Mouse (Mus musculus): ENCODE data around the gene Arhgap23. TPM values are rescaled to one million over a fixed set of nuclear protein-coding genes. Genes with fewer than 3 reads are reported as not detected.

Gene Arhgap23
- polyA plus RNA-seq, 2 experiments: 7.3 to 17.5 TPM

- no peak overlapping the region for H3K4me3 ChIP-seq (ENCODE audit: insufficient read depth in 1 of 2, low read depth in 2 of 2, low read length in 2 of 2)
- H3K27ac ChIP-seq: no peak overlapping the region
- TF ChIP-seq CTCF (IDR thresholded peaks at IDR 0.05; ENCODE audit: low read depth): no peak
- TF ChIP-seq EP300 (IDR thresholded peaks at IDR 0.05; ENCODE audit: low read depth): no peak
- no peaks in the 10 kb centered on the region for H3K9me3 ChIP-seq (ENCODE audit: control insufficient read depth, low read length)
- no peaks in the 10 kb centered on the region for H3K36me3 ChIP-seq (replicated peaks; ENCODE audit: control insufficient read depth, insufficient read depth, low read depth)
- ATAC-seq (ENCODE audit: insufficient read depth): no peak
- no peak overlapping the region for H3K9ac ChIP-seq (replicated peaks)
- no peak overlapping the region for H3K4me2 ChIP-seq (ENCODE audit: low read depth)
- WGBS (ENCODE audit: insufficient replicate concordance): 29% methylated on average over 5 of the region's 5 CpGs
- no peak for DNase-seq (ENCODE audit: low read depth in 3 of 3, low spot score in 3 of 3)
- H3K27me3 ChIP-seq (ENCODE audit: control insufficient read depth, insufficient read depth, low read length): peaks cover 46% of the 10 kb centered on the region
- H3K4me1 ChIP-seq (replicated peaks; ENCODE audit: control insufficient read depth in 2 of 2, insufficient read depth in 2 of 2, low read length in 1 of 2): 0 out of 4 replicates have a peak, but pooled peaks cover 0 to 3% of the 10 kb centered on the region in 2 experiments
Observed at GRCm38 (mm10) chr11:97530961-97531360, 115.6 kb downstream of the Arhgap23 start.

- no peak overlapping the region for H3K27ac ChIP-seq
- peak overlapping the region; percentile 66 for H3K4me2 ChIP-seq (ENCODE audit: low read depth)
- peak overlapping the region; percentile 40 to 44 for H3K4me3 ChIP-seq (ENCODE audit: insufficient read depth in 1 of 2, low read depth in 2 of 2, low read length in 2 of 2)
- H3K36me3 ChIP-seq (replicated peaks; ENCODE audit: control insufficient read depth, insufficient read depth, low read depth): no peaks in the 10 kb centered on the region
- H3K9me3 ChIP-seq (ENCODE audit: control insufficient read depth, low read length): no peaks in the 10 kb centered on the region
- H3K27me3 ChIP-seq (ENCODE audit: control insufficient read depth, insufficient read depth, low read length): peaks cover 53% of the 10 kb centered on the region
- TF ChIP-seq CTCF (IDR thresholded peaks at IDR 0.05; ENCODE audit: low read depth) (peak; percentile 89), EP300 (IDR thresholded peaks at IDR 0.05; ENCODE audit: low read depth) (no peak)
- H3K9ac ChIP-seq (replicated peaks): no peak overlapping the region
- 0 out of 4 replicates have a peak, but pooled peaks cover 0 to 3% of the 10 kb centered on the region in 2 experiments for H3K4me1 ChIP-seq (replicated peaks; ENCODE audit: control insufficient read depth in 2 of 2, insufficient read depth in 2 of 2, low read length in 1 of 2)
- DNase-seq (ENCODE audit: low read depth in 3 of 3, low spot score in 3 of 3) (peak; percentile 60 to 69 (median 63)), ATAC-seq (ENCODE audit: insufficient read depth) (peak; percentile 53; the same call in 1 of the 2 replicates)
- WGBS (ENCODE audit: insufficient replicate concordance): 5% methylated on average over 46 of the region's 46 CpGs
Observed at GRCm38 (mm10) chr11:97531381-97532260, 116.3 kb downstream of the Arhgap23 start.

- H3K9me3 ChIP-seq (ENCODE audit: control insufficient read depth, low read length): no peaks in the 10 kb centered on the region
- H3K4me2 ChIP-seq (ENCODE audit: low read depth): peak overlapping the region; percentile 66
- DNase-seq (ENCODE audit: low read depth in 3 of 3, low spot score in 3 of 3): no peak
- ATAC-seq (ENCODE audit: insufficient read depth): no peak
- no peak overlapping the region for H3K27ac ChIP-seq
- no peak overlapping the region for H3K9ac ChIP-seq (replicated peaks)
- no peak overlapping the region for H3K4me3 ChIP-seq (ENCODE audit: insufficient read depth in 1 of 2, low read depth in 2 of 2, low read length in 2 of 2)
- H3K36me3 ChIP-seq (replicated peaks; ENCODE audit: control insufficient read depth, insufficient read depth, low read depth): no peaks in the 10 kb centered on the region
- H3K27me3 ChIP-seq (ENCODE audit: control insufficient read depth, insufficient read depth, low read length): peaks cover 60% of the 10 kb centered on the region
- 0 out of 4 replicates have a peak, but pooled peaks cover 0 to 3% of the 10 kb centered on the region in 2 experiments for H3K4me1 ChIP-seq (replicated peaks; ENCODE audit: control insufficient read depth in 2 of 2, insufficient read depth in 2 of 2, low read length in 1 of 2)
- TF ChIP-seq CTCF (IDR thresholded peaks at IDR 0.05; ENCODE audit: low read depth) (no peak), EP300 (IDR thresholded peaks at IDR 0.05; ENCODE audit: low read depth) (no peak)
- WGBS (ENCODE audit: insufficient replicate concordance): 10% methylated on average over 8 of the region's 8 CpGs
Observed at GRCm38 (mm10) chr11:97532354-97532753, 117.0 kb downstream of the Arhgap23 start.

- peak; percentile 29; the same call in 1 of the 2 replicates for ATAC-seq (ENCODE audit: insufficient read depth)
- H3K4me3 ChIP-seq (ENCODE audit: insufficient read depth in 1 of 2, low read depth in 2 of 2, low read length in 2 of 2): no peak overlapping the region
Observed at GRCm38 (mm10) chr11:97532950-97533582, 117.7 kb downstream of the Arhgap23 start.

GRCm38 (mm10) chr11:97533653-97534052 lies 118.3 kb downstream of the Arhgap23 start:
- 15% methylated on average over 7 of the region's 7 CpGs for WGBS (ENCODE audit: insufficient replicate concordance)
- Histone ChIP-seq H3K27ac (no peak overlapping the region), H3K9me3 (ENCODE audit: control insufficient read depth, low read length) (no peaks in the 10 kb centered on the region), H3K4me3 (ENCODE audit: insufficient read depth in 1 of 2, low read depth in 2 of 2, low read length in 2 of 2) (no peak overlapping the region), H3K4me1 (replicated peaks; ENCODE audit: control insufficient read depth in 2 of 2, insufficient read depth in 2 of 2, low read length in 1 of 2) (0 out of 4 replicates have a peak, but pooled peaks cover 0 to 3% of the 10 kb centered on the region in 2 experiments), H3K27me3 (ENCODE audit: control insufficient read depth, insufficient read depth, low read length) (peaks cover 72% of the 10 kb centered on the region), H3K4me2 (ENCODE audit: low read depth) (no peak overlapping the region), H3K9ac (replicated peaks) (no peak overlapping the region), H3K36me3 (replicated peaks; ENCODE audit: control insufficient read depth, insufficient read depth, low read depth) (no peaks in the 10 kb centered on the region)
- ATAC-seq (ENCODE audit: insufficient read depth) (no peak), DNase-seq (ENCODE audit: low read depth in 3 of 3, low spot score in 3 of 3) (no peak)
- TF ChIP-seq CTCF (IDR thresholded peaks at IDR 0.05; ENCODE audit: low read depth): no peak
- no peak for TF ChIP-seq EP300 (IDR thresholded peaks at IDR 0.05; ENCODE audit: low read depth)

More at GRCm38 (mm10) chr11:97532950-97533582, 117.7 kb downstream of the Arhgap23 start:
- 1% methylated on average over 20 of the region's 20 CpGs for WGBS (ENCODE audit: insufficient replicate concordance)
- no peak for TF ChIP-seq EP300 (IDR thresholded peaks at IDR 0.05; ENCODE audit: low read depth)
- TF ChIP-seq CTCF (IDR thresholded peaks at IDR 0.05; ENCODE audit: low read depth): no peak
- Histone ChIP-seq H3K27me3 (ENCODE audit: control insufficient read depth, insufficient read depth, low read length) (peaks cover 67% of the 10 kb centered on the region), H3K4me2 (ENCODE audit: low read depth) (peak overlapping the region; percentile 34), H3K36me3 (replicated peaks; ENCODE audit: control insufficient read depth, insufficient read depth, low read depth) (no peaks in the 10 kb centered on the region), H3K27ac (no peak overlapping the region), H3K9ac (replicated peaks) (no peak overlapping the region), H3K9me3 (ENCODE audit: control insufficient read depth, low read length) (no peaks in the 10 kb centered on the region), H3K4me1 (replicated peaks; ENCODE audit: control insufficient read depth in 2 of 2, insufficient read depth in 2 of 2, low read length in 1 of 2) (0 out of 4 replicates have a peak, but pooled peaks cover 0 to 3% of the 10 kb centered on the region in 2 experiments)
- peak in 2 of 3 experiments; percentile 10 to 26 for DNase-seq (ENCODE audit: low read depth in 3 of 3, low spot score in 3 of 3)
